Mouse (Mus musculus): ENCODE measurements at regions not wholly inside any gene's neighbourhood (a gene's known extent, or its start where the extent isn't known, plus 50 kb on each side); places are given as distances from the start of the nearest gene placed in this dataset.
A peak's percentile ranks its signal among the peaks of the same experiment; 100 is the strongest.

GRCm38 (mm10) chr6:147755750-147756523 is 280.3 kb downstream of the Ccdc91 start:
- no peak for DNase-seq

- no peak for DNase-seq
Observed at GRCm38 (mm10) chr6:147759485-147759884, 283.9 kb downstream of the Ccdc91 start.

GRCm38 (mm10) chr6:147760113-147760512 is 284.5 kb downstream of the Ccdc91 start:
- DNase-seq, result no peak

GRCm38 (mm10) chr6:147765241-147765640 is 281.8 kb upstream of the Far2 start:
- DNase-seq, result no peak

- DNase-seq, result no peak
Observed at GRCm38 (mm10) chr6:147769180-147769579, 277.9 kb upstream of the Far2 start.

- peak in 1 of 2 experiments; percentile 10 for DNase-seq
Observed at GRCm38 (mm10) chr6:147770034-147770433, 277.0 kb upstream of the Far2 start.

- DNase-seq, result peak; percentile 47 to 56
Observed at GRCm38 (mm10) chr6:147771411-147771810, 275.6 kb upstream of the Far2 start.

GRCm38 (mm10) chr6:147773904-147774303 is 273.2 kb upstream of the Far2 start:
- DNase-seq, result no peak

GRCm38 (mm10) chr6:147774626-147775025 is 272.4 kb upstream of the Far2 start:
- no peak for DNase-seq

GRCm38 (mm10) chr6:147779466-147779865 is 267.6 kb upstream of the Far2 start:
- DNase-seq, result no peak

GRCm38 (mm10) chr6:147784249-147784648 is 262.8 kb upstream of the Far2 start:
- no peak for DNase-seq

- no peak for DNase-seq
Observed at GRCm38 (mm10) chr6:147784854-147785253, 262.2 kb upstream of the Far2 start.

- peak; percentile 36 to 46 for DNase-seq
Observed at GRCm38 (mm10) chr6:147788095-147788494, 259.0 kb upstream of the Far2 start.

GRCm38 (mm10) chr6:147789112-147789511 is 257.9 kb upstream of the Far2 start:
- DNase-seq, result no peak

- DNase-seq, result peak; percentile 69 to 76
Observed at GRCm38 (mm10) chr6:147793811-147794210, 253.2 kb upstream of the Far2 start.

- no peak for DNase-seq
Observed at GRCm38 (mm10) chr6:147794351-147794750, 252.7 kb upstream of the Far2 start.

- DNase-seq, result no peak
Observed at GRCm38 (mm10) chr6:147799009-147799727, 247.9 kb upstream of the Far2 start.

GRCm38 (mm10) chr6:147799861-147800260 is 247.2 kb upstream of the Far2 start:
- no peak for DNase-seq

GRCm38 (mm10) chr6:147800846-147801245 is 246.2 kb upstream of the Far2 start:
- DNase-seq, result no peak

GRCm38 (mm10) chr6:147803893-147804292 is 243.2 kb upstream of the Far2 start:
- no peak for DNase-seq

- peak; percentile 85 to 86 for DNase-seq
Observed at GRCm38 (mm10) chr6:147810710-147811109, 236.3 kb upstream of the Far2 start.

GRCm38 (mm10) chr6:147816861-147817260 is 230.2 kb upstream of the Far2 start:
- no peak for DNase-seq

- no peak for DNase-seq
Observed at GRCm38 (mm10) chr6:147817262-147817661, 229.8 kb upstream of the Far2 start.

- DNase-seq, result no peak
Observed at GRCm38 (mm10) chr6:147822215-147822614, 224.8 kb upstream of the Far2 start.

Measured in cerebellum, postnatal 10 days (tissue).